Mouse (Mus musculus) forebrain, embryonic 14.5 days (tissue): ENCODE results near the gene Gm5108. TPM values are rescaled to one million over a fixed set of nuclear protein-coding genes. Genes with fewer than 3 reads are reported as not detected.

ENCODE experiments used
- ATAC-seq: fragments of 200-750 bp; cut with Nextera tagmentation; 2 replicates; pipeline ENCODE4 v1.8.0; 2017; ENCODE audit warnings: mild to moderate bottlenecking, moderate library complexity
- DNase-seq: peaks from one replicate; pipeline ENCODE4 v3.0.0-alpha.2; 2015; ENCODE audit warnings: low spot score
- H3K27ac ChIP-seq: fragments of 300-500 bp; sonication (generic); 2 replicates; pipeline ENCODE4 v1.5.1; 2014; ENCODE audit warnings: low read depth, mild to moderate bottlenecking, control low read depth, low read length, moderate library complexity
- H3K27me3 ChIP-seq: fragments of 300-500 bp; sonication (generic); replicated peaks from 2 replicates; pipeline ENCODE4 v1.6.1; 2014; ENCODE audit warnings: low read length, control low read depth, mixed read lengths; ENCODE audit not compliant: control insufficient read depth, insufficient read depth
- H3K36me3 ChIP-seq: fragments of 300-500 bp; sonication (generic); 2 replicates; pipeline ENCODE4 v1.6.1; 2014; ENCODE audit warnings: low read length, control low read depth; ENCODE audit not compliant: control insufficient read depth, insufficient read depth
- H3K4me1 ChIP-seq: fragments of 300-500 bp; sonication (generic); 2 replicates; pipeline ENCODE4 v1.6.1; 2014; ENCODE audit warnings: antibody characterized with exemption, low read length, control low read depth; ENCODE audit not compliant: control insufficient read depth, insufficient read depth
- H3K4me2 ChIP-seq: fragments of 300-500 bp; sonication (generic); 2 replicates; pipeline ENCODE4 v1.6.1; 2014; ENCODE audit warnings: mild to moderate bottlenecking, control low read depth, low read length
- H3K4me3 ChIP-seq: fragments of 300-500 bp; sonication (generic); 2 replicates; pipeline ENCODE4 v1.5.1; 2014; ENCODE audit warnings: low read depth, low read length, control low read depth
- H3K9ac ChIP-seq: fragments of 300-500 bp; sonication (generic); 2 replicates; pipeline ENCODE4 v1.6.1; 2014; ENCODE audit warnings: mild to moderate bottlenecking, low read length, control low read depth, moderate library complexity
- H3K9me3 ChIP-seq: fragments of 300-500 bp; sonication (generic); replicated peaks from 2 replicates; pipeline ENCODE4 v1.6.1; 2016; ENCODE audit warnings: low read length, control low read depth, mixed read lengths; ENCODE audit not compliant: control insufficient read depth
- WGBS: fragments of 180-500 bp; shearing (Covaris S2); extraction: QIAGEN DNeasy Blood & Tissue Kit; methylation state at CpG from one replicate; pipeline ENCODE4 v1.1.7; 2014; 5-methylcytosine and 5-hydroxymethylcytosine counted together
- polyA plus RNA-seq: library from polyadenylated mRNA; unstranded; fragments of >200 nt; fragmentation: Nextera tagmentation; extraction: Ambion mirVana; gene quantifications from 2 replicates; pipeline ENCODE4 v1.2.1, GENCODE M21; 2014

Gene Gm5108
- not detected in 2 replicates for polyA plus RNA-seq

DNA sequence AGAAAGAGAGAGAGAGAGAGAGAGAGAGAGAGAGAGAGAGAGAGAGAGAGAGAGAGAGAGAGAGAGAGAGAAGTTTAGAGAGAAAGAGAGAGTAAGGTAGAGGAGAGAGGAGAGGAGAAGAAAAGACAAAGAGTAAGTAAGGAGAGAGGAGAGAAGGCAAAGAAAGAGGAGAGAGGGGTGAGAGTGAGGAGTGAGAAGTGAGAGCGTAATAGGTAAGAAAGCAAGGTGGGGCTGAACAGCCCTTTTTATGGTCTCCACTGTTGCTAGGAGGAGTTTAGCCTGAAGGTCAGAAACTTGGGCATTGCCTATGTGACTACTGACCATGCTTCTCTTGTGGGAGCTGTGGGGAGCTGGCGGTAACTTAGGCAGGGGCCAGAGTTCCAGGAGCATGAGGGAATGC is at the start of gene Gm5108:
Gm5108 (plus strand) TSS at position 301 of the 400 bp plus-strand sequence.
- 93% methylated on average over 2 of the region's 2 CpGs for WGBS
- no peak within 1 kb of the TSS for H3K4me2 ChIP-seq
- no peak for ATAC-seq
- H3K36me3 ChIP-seq, result no peaks in the 10 kb centered on the region
- no peak for DNase-seq
- H3K9me3 ChIP-seq, result no peaks in the 10 kb centered on the region
- no peaks in the 10 kb centered on the region for H3K27me3 ChIP-seq
- H3K9ac ChIP-seq, result no peak within 1 kb of the TSS
- H3K4me1 ChIP-seq, result no peaks in the 10 kb centered on the region
- no peak within 1 kb of the TSS for H3K4me3 ChIP-seq
- no peak within 1 kb of the TSS for H3K27ac ChIP-seq

DNA sequence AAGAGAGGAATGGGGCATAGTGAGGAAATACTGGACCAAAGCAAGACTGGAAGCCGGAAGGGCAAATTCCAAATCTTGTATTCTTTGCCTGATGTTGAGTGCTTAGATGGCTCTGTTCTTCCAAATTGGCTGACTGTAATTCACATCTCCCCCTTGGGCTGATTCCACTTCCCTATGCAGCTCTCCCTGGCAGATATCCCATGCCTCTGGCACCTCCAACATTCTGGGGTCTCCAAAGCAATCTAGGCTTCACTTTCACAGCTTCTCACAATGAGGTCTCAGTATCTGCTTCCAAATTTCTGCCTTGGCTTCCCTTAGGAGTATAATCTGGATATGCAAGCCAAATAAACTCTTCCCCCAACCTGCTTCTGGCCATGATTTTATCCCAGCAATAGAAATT is 42.5 kb upstream of the Gm5108 start:
- no peak overlapping the region for H3K9ac ChIP-seq
- ATAC-seq (no peak), DNase-seq (peak; percentile 32)
- H3K27ac ChIP-seq, result no peak overlapping the region
- H3K36me3 ChIP-seq, result no peaks in the 10 kb centered on the region
- H3K9me3 ChIP-seq, result no peaks in the 10 kb centered on the region
- WGBS, result 91% methylated on average over 1 of the region's 1 CpGs
- no peaks in the 10 kb centered on the region for H3K27me3 ChIP-seq
- no peaks in the 10 kb centered on the region for H3K4me1 ChIP-seq
- H3K4me3 ChIP-seq, result no peak overlapping the region
- H3K4me2 ChIP-seq, result no peak overlapping the region

DNA sequence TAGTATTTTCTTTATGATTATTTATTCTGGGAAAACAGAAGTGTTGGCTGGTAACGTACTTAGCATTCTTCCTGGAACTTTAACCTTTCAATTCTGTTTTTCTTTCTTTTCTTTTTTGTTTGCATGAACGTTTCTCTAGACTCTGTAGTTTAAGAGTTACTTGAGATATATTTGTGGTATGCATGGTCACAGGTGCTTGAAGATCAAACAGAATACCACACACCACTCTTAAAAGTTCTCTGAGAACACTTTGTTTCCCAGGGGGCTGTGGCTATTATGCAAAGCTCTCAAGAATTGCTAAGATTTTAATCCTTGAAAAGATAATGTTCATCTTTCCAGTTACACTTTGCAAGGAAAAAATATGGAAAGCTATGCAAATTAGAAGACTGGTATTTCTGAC is 36.9 kb upstream of the Gm5108 start:
- WGBS, result 67% methylated on average over 2 of the region's 2 CpGs
- no peaks in the 10 kb centered on the region for H3K4me1 ChIP-seq
- H3K27me3 ChIP-seq, result no peaks in the 10 kb centered on the region
- no peak overlapping the region for H3K4me2 ChIP-seq
- H3K4me3 ChIP-seq, result no peak overlapping the region
- H3K9ac ChIP-seq, result no peak overlapping the region
- no peaks in the 10 kb centered on the region for H3K9me3 ChIP-seq
- ATAC-seq, result no peak
- H3K27ac ChIP-seq, result no peak overlapping the region
- DNase-seq, result no peak
- no peaks in the 10 kb centered on the region for H3K36me3 ChIP-seq

DNA sequence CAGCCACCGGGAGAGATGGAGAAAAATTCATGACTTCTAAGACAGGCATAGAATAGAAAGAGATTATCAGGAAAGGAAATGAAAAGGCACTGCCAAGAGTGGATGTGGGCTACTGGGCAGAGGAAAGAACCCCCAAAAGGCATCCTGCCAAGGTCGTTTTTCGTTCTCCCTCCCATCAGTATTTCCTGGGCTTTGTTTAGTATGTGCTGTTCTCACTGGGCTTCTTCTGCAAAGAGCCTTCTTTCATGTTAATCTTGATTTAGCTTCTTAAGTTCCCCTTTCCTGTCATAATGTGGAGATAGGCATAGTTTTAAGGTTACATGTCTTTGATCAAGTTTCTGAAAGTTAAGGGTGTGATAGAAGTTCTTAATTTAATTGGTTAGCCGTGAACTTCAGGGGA is 10.9 kb upstream of the Gm5108 start:
- Histone ChIP-seq H3K36me3 (no peaks in the 10 kb centered on the region), H3K27me3 (no peaks in the 10 kb centered on the region), H3K4me3 (no peak overlapping the region), H3K4me2 (no peak overlapping the region), H3K4me1 (no peaks in the 10 kb centered on the region), H3K9me3 (no peaks in the 10 kb centered on the region), H3K9ac (no peak overlapping the region), H3K27ac (no peak overlapping the region)
- DNase-seq (no peak), ATAC-seq (no peak)
- WGBS, result 57% methylated on average over 4 of the region's 4 CpGs

DNA sequence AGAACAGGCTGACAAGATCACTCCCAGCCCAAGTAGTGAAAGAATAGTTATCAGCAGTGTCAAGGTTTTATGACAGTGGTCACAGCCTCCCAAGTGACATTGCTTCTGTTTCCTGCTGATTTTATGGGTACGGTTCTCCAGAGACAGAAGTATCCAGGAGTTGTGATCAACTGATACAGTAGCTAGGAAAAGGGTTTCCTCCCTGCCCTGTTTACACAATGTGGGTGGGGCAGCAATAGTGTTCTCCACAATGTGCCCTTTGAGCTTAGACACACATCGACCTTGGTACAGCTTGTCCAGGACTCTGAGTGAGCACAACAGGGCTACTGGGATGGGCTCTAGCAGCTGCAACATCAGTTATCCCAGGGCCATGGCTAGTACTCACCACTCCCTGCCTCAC is 9.8 kb upstream of the Gm5108 start:
- no peak overlapping the region for H3K4me3 ChIP-seq
- no peak overlapping the region for H3K9ac ChIP-seq
- 85% methylated on average over 2 of the region's 2 CpGs for WGBS
- H3K4me1 ChIP-seq, result no peaks in the 10 kb centered on the region
- no peaks in the 10 kb centered on the region for H3K9me3 ChIP-seq
- no peak for DNase-seq
- H3K27me3 ChIP-seq, result no peaks in the 10 kb centered on the region
- no peak overlapping the region for H3K27ac ChIP-seq
- no peak for ATAC-seq
- H3K36me3 ChIP-seq, result no peaks in the 10 kb centered on the region
- no peak overlapping the region for H3K4me2 ChIP-seq

DNA sequence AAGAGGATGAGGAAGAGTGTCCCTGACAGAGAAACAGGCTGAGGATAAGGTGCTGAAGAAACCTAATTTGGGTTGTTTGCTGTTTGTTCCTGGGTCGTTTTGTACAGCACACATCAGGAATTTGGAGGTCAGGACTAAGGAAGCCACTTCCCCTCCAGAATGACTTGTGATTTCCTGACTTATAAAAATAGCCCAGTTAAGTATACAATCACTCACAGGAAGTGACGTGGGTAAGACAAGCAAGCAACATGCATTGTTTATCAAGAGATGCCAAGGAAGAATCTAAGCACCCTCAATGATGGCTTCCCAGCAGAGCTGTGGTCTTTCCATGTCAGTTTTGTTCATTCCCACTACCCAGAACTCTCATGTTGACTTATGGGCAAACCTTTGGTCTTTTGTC is 1.7 kb downstream of the Gm5108 start:
- WGBS, result 73% methylated on average over 2 of the region's 2 CpGs
- H3K27me3 ChIP-seq, result no peaks in the 10 kb centered on the region
- H3K4me3 ChIP-seq, result no peak overlapping the region
- DNase-seq (no peak), ATAC-seq (no peak)
- no peak overlapping the region for H3K9ac ChIP-seq
- H3K9me3 ChIP-seq, result no peaks in the 10 kb centered on the region
- no peak overlapping the region for H3K4me2 ChIP-seq
- H3K27ac ChIP-seq, result no peak overlapping the region
- no peaks in the 10 kb centered on the region for H3K4me1 ChIP-seq
- no peaks in the 10 kb centered on the region for H3K36me3 ChIP-seq

DNA sequence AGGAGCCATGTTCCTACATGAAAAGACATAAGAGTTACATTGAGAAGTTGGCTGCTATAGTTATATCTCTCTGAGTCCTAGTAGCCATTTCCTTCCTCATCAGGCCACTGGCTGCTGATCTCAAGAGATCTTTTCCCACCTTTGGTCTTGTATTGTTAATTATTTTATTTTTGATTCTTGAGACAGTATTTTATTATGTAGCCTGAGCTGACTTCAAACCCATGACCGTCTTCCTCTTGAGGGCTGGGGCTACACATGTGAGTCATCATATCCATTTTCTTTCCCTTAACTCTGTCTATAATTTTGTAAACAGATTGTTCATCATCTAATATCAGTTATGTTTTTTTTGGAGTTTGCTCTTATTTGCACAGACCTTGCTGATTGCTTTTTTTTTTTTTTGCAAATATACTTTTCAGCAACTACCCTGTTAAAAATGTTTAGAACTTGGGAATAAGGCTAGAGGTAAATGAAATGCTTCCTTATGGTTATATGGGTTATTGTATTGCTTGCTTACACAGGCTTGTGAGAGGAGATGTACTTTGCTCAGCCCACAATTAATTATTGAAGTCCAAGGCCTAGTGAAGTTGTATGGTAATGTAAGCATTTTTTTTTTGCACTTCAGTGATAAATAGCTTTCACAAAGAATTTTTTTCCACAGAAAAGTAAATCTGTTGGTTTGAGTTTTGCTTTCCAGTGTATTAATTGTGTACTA is 2.8 kb downstream of the Gm5108 start:
- no peak for DNase-seq
- no peak overlapping the region for H3K27ac ChIP-seq
- no peak for ATAC-seq

DNA sequence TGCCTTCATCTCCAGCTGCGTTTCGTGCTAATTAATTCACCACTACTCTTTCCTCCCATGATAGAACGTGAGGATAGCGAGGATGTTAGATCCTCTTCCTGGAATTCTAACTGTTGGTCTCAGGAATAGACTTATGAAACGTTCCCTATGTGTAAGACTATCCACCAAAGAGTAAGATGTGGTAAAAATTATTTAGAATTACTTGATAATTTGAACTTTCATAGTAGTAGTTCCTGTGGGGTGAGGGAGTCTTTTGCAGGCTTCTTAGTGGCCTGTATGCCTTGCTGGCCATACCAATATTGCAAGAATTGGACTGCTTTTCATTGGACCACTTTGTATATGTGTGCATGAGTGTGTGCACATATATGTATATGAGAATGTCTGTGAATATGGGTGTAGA is 4.9 kb downstream of the Gm5108 start, which contains the start of gene Gm21905:
Gm21905 (minus strand) TSS at position 101 of the 400 bp plus-strand sequence.
- no peak within 1 kb of the TSS for H3K27ac ChIP-seq
- no peak within 1 kb of the TSS for H3K9ac ChIP-seq
- no peak within 1 kb of the TSS for H3K4me2 ChIP-seq
- ATAC-seq, result no peak
- WGBS, result 80% methylated on average over 5 of the region's 5 CpGs
- H3K36me3 ChIP-seq, result no peaks in the 10 kb centered on the region
- H3K9me3 ChIP-seq, result no peaks in the 10 kb centered on the region
- H3K4me3 ChIP-seq, result no peak within 1 kb of the TSS
- no peaks in the 10 kb centered on the region for H3K27me3 ChIP-seq
- H3K4me1 ChIP-seq, result no peaks in the 10 kb centered on the region
- DNase-seq, result no peak

More for the DNA sequence above, 2.8 kb downstream of the Gm5108 start:
- Histone ChIP-seq H3K4me3 (no peak overlapping the region), H3K27me3 (no peaks in the 10 kb centered on the region), H3K9ac (no peak overlapping the region), H3K36me3 (no peaks in the 10 kb centered on the region), H3K9me3 (no peaks in the 10 kb centered on the region), H3K4me1 (no peaks in the 10 kb centered on the region), H3K4me2 (no peak overlapping the region)
- 90% methylated on average over 1 of the region's 1 CpGs for WGBS

DNA sequence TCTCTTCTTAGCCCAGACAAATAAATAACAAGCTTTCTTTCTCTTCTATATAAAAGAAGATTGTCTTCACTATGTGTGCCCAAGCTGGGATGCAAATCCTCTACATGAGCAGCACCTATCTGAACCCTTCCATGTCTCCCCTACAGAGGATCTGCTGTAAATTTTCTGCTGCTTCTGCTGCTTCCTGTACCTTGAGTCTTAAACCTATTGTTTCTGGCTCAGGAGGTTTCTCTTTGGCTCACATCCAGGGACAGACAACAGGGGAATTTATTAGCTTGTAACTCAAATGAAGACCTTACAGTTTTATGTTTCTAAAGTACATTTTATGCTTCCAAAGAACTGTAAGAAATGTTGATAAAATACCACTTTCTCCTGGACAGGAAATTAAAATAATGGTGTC is 5.5 kb downstream of the Gm5108 start:
- H3K27me3 ChIP-seq, result no peaks in the 10 kb centered on the region
- no peak overlapping the region for H3K4me2 ChIP-seq
- no peak for ATAC-seq
- H3K4me3 ChIP-seq, result no peak overlapping the region
- no peaks in the 10 kb centered on the region for H3K36me3 ChIP-seq
- H3K9ac ChIP-seq, result no peak overlapping the region
- H3K4me1 ChIP-seq, result no peaks in the 10 kb centered on the region
- no peaks in the 10 kb centered on the region for H3K9me3 ChIP-seq
- H3K27ac ChIP-seq, result no peak overlapping the region
- DNase-seq, result no peak
